Mouse (Mus musculus) CH12.LX (cell line): ENCODE results near the gene Gm26897. TPM values are rescaled to one million over a fixed set of nuclear protein-coding genes. Genes with fewer than 3 reads are reported as not detected.

Experiments used
- DNase-seq: peaks from one replicate; pipeline ENCODE4 v3.0.0-alpha.2; 2013; ENCODE audit errors: extremely low read depth
- H3K27ac ChIP-seq: 2 replicates; pipeline ENCODE4 v1.5.1; 2012; ENCODE audit warnings: low read depth, mild to moderate bottlenecking, control low read depth, moderate library complexity; ENCODE audit not compliant: insufficient read depth
- H3K27me3 ChIP-seq: replicated peaks from 2 replicates; pipeline ENCODE3; 2012; ENCODE audit warnings: inconsistent platforms
- H3K36me3 ChIP-seq, 2 experiments: replicated peaks in 1 of 2; 2 replicates each; pipeline versions ENCODE3 to v1.6.1; 2012; ENCODE audit warnings: inconsistent platforms in 1 of 2, low read length in 1 of 2, mild to moderate bottlenecking in 1 of 2, mixed read lengths in 1 of 2, moderate library complexity in 1 of 2; ENCODE audit not compliant: control insufficient read depth in 1 of 2, insufficient read depth in 1 of 2
- H3K4me1 ChIP-seq, 2 experiments: 2 replicates each; pipeline ENCODE4 v1.6.1; 2012; ENCODE audit warnings: inconsistent platforms in 1 of 2, moderate library complexity in 1 of 2; ENCODE audit not compliant: insufficient read depth in 2 of 2, control insufficient read depth in 1 of 2
- H3K4me2 ChIP-seq: 2 replicates; pipeline ENCODE4 v1.6.1; 2012; ENCODE audit warnings: low read depth, mild to moderate bottlenecking, control low read depth; ENCODE audit not compliant: poor library complexity, insufficient read depth, severe bottlenecking
- H3K4me3 ChIP-seq, 3 experiments: fragments of 150-350 bp in 1 of 3; sonication (generic) in 1 of 3; replicated peaks in 1 of 3; 2 replicates each; pipeline versions ENCODE3 to v1.5.1; 2011 to 2012; ENCODE audit warnings: low read depth in 2 of 3, low read length in 2 of 3, mild to moderate bottlenecking in 2 of 3, moderate library complexity in 2 of 3, control low read depth in 1 of 3, improper control_type of control experiment in 1 of 3, inconsistent platforms in 1 of 3, mixed read lengths in 1 of 3; ENCODE audit not compliant: poor library complexity in 1 of 3
- H3K79me2 ChIP-seq: replicated peaks from 2 replicates; pipeline ENCODE4 v1.6.1; 2012; ENCODE audit warnings: mild to moderate bottlenecking, moderate library complexity; ENCODE audit not compliant: control insufficient read depth, poor library complexity, insufficient read depth, severe bottlenecking; ENCODE audit errors: extremely low read depth
- H3K9ac ChIP-seq: 2 replicates; pipeline ENCODE4 v1.6.1; 2012; ENCODE audit warnings: low read depth, mild to moderate bottlenecking, control low read depth, moderate library complexity; ENCODE audit not compliant: insufficient read depth
- H3K9me3 ChIP-seq: replicated peaks from 2 replicates; pipeline ENCODE3; 2012; ENCODE audit warnings: low read length, inconsistent platforms, mixed read lengths
- BHLHE40 ChIP-seq: IDR thresholded peaks from 2 replicates; pipeline ENCODE4 v1.6.1; 2011; ENCODE audit warnings: mild to moderate bottlenecking, low read depth, low read length, improper control_type of control experiment
- CHD1 ChIP-seq: IDR thresholded peaks from 2 replicates; pipeline ENCODE4 v1.6.1; 2012; ENCODE audit warnings: low read depth, low read length, improper control_type of control experiment, inconsistent platforms
- E2F4 ChIP-seq: IDR thresholded peaks from 2 replicates; pipeline ENCODE4 v1.6.1; 2011; ENCODE audit warnings: low read depth, low read length, improper control_type of control experiment; ENCODE audit not compliant: insufficient replicate concordance
- ELF1 ChIP-seq: IDR thresholded peaks from 2 replicates; pipeline ENCODE4 v1.6.1; 2014; ENCODE audit warnings: low read depth, mild to moderate bottlenecking, inconsistent platforms, low read length, improper control_type of control experiment
- EP300 ChIP-seq: IDR thresholded peaks from 2 replicates; pipeline ENCODE4 v1.6.1; 2011; ENCODE audit warnings: low read length, improper control_type of control experiment
- GABPA ChIP-seq: IDR thresholded peaks from 2 replicates; pipeline ENCODE4 v1.6.1; 2012; ENCODE audit warnings: low read depth, low read length, improper control_type of control experiment, inconsistent platforms; ENCODE audit not compliant: insufficient replicate concordance
- HCFC1 ChIP-seq: IDR thresholded peaks from 2 replicates; pipeline ENCODE4 v1.6.1; 2012; ENCODE audit warnings: low read depth, mild to moderate bottlenecking, inconsistent platforms, low read length, improper control_type of control experiment
- IRF4 ChIP-seq: IDR thresholded peaks from 2 replicates; pipeline ENCODE4 v1.6.1; 2014; ENCODE audit warnings: low read depth, mild to moderate bottlenecking, inconsistent platforms, low read length, improper control_type of control experiment
- JUN ChIP-seq: IDR thresholded peaks from 2 replicates; pipeline ENCODE4 v1.6.1; 2011; ENCODE audit warnings: low read depth, mild to moderate bottlenecking, low read length, improper control_type of control experiment, moderate library complexity; ENCODE audit not compliant: insufficient read depth
- JUND ChIP-seq: conservative IDR thresholded peaks from 2 replicates; pipeline ENCODE4 v1.6.1; 2011; ENCODE audit warnings: low read depth, low read length, improper control_type of control experiment
- KAT2A ChIP-seq: IDR thresholded peaks from 2 replicates; pipeline ENCODE4 v1.6.1; 2012; ENCODE audit warnings: low read length, improper control_type of control experiment, inconsistent platforms; ENCODE audit not compliant: insufficient replicate concordance
- MAX ChIP-seq: IDR thresholded peaks from 2 replicates; pipeline ENCODE4 v1.6.1; 2011; ENCODE audit warnings: low read length, improper control_type of control experiment
- MAZ ChIP-seq: IDR thresholded peaks from 2 replicates; pipeline ENCODE4 v1.6.1; 2012; ENCODE audit warnings: low read depth, mild to moderate bottlenecking, inconsistent platforms, low read length, improper control_type of control experiment, moderate library complexity
- MEF2A ChIP-seq: IDR thresholded peaks from 2 replicates; pipeline ENCODE4 v1.6.1; 2014; ENCODE audit warnings: low read depth, mild to moderate bottlenecking, inconsistent platforms, low read length, improper control_type of control experiment, borderline replicate concordance
- MXI1 ChIP-seq: IDR thresholded peaks from 2 replicates; pipeline ENCODE4 v1.6.1; 2011; ENCODE audit warnings: mild to moderate bottlenecking, low read depth, low read length, improper control_type of control experiment
- NELFE ChIP-seq: IDR thresholded peaks from 2 replicates; pipeline ENCODE4 v1.6.1; 2011; ENCODE audit warnings: low read depth, low read length, improper control_type of control experiment
- POLR2A ChIP-seq: IDR thresholded peaks from 2 replicates; pipeline ENCODE4 v1.6.1; 2011; ENCODE audit warnings: low read depth, mild to moderate bottlenecking, improper control_type of control experiment, low read length
- RAD21 ChIP-seq: IDR thresholded peaks from 2 replicates; pipeline ENCODE4 v1.6.1; 2011; ENCODE audit warnings: low read depth, mild to moderate bottlenecking, low read length, improper control_type of control experiment, moderate library complexity
- RCOR1 ChIP-seq: conservative IDR thresholded peaks from 2 replicates; pipeline ENCODE4 v1.6.1; 2012; ENCODE audit warnings: low read depth, mild to moderate bottlenecking, inconsistent platforms, low read length, improper control_type of control experiment
- SIN3A ChIP-seq: IDR thresholded peaks from 2 replicates; pipeline ENCODE4 v1.6.1; 2012; ENCODE audit warnings: low read length, improper control_type of control experiment, inconsistent platforms
- UBTF ChIP-seq: IDR thresholded peaks from 2 replicates; pipeline ENCODE4 v1.6.1; 2012; ENCODE audit warnings: low read depth, mild to moderate bottlenecking, inconsistent platforms, low read length, improper control_type of control experiment, moderate library complexity
- USF1 ChIP-seq: IDR thresholded peaks from 2 replicates; pipeline ENCODE4 v1.6.1; 2014; ENCODE audit warnings: low read depth, mild to moderate bottlenecking, inconsistent platforms, low read length, improper control_type of control experiment
- USF2 ChIP-seq: conservative IDR thresholded peaks from 2 replicates; pipeline ENCODE4 v1.6.1; 2011; ENCODE audit warnings: low read depth, low read length, improper control_type of control experiment
- ZC3H11A ChIP-seq: IDR thresholded peaks from 2 replicates; pipeline ENCODE4 v1.6.1; 2012; ENCODE audit warnings: low read depth, mild to moderate bottlenecking, inconsistent platforms, low read length, improper control_type of control experiment
- ZKSCAN1 ChIP-seq: IDR thresholded peaks from 2 replicates; pipeline ENCODE4 v1.6.1; 2012; ENCODE audit warnings: low read depth, inconsistent platforms, low read length, improper control_type of control experiment, borderline replicate concordance
- ZMIZ1 ChIP-seq: IDR thresholded peaks from 2 replicates; pipeline ENCODE4 v1.6.1; 2012; ENCODE audit warnings: low read depth, mild to moderate bottlenecking, inconsistent platforms, low read length, improper control_type of control experiment
- ZNF384 ChIP-seq: IDR thresholded peaks from 2 replicates; pipeline ENCODE4 v1.6.1; 2012; ENCODE audit warnings: low read depth, low read length, improper control_type of control experiment, inconsistent platforms
- dilution Hi-C: fragments of 300-500 bp; cut with MboI; formaldehyde crosslinking; loops from 2 replicates; pipeline ENCODE4 v1.14.3; 2020; ENCODE audit warnings: low sequenced_read_pairs; ENCODE audit not compliant: extremely low pct_unique_long_range_greater_than_20kb, extremely low pct_ligation_motif_present
- in situ Hi-C: fragments of 300-500 bp; cut with MboI; formaldehyde crosslinking; loops from 3 replicates; pipeline ENCODE4 v1.14.3; 2019; ENCODE audit warnings: low sequenced_read_pairs, low pct_ligation_motif_present, low pct_unique_long_range_greater_than_20kb, mixed read lengths
- polyA plus RNA-seq: library from polyadenylated mRNA; unstranded; fragments of >175 nt; gene quantifications from 2 replicates; pipeline ENCODE4 v1.2.1, GENCODE M21; 2012; ENCODE audit warnings: low read depth; ENCODE audit not compliant: insufficient read length
- total RNA-seq, 2 experiments: library from RNA; depleted of rRNA; stranded (reverse); fragments of 300-350 nt in 1 of 2; fragments of >200 nt in 1 of 2; gene quantifications; 2 replicates each; pipeline ENCODE4 v1.2.3; 2012 to 2014

Gm26897 gene
- total and polyA plus RNA-seq, 3 experiments, result not detected

DNA sequence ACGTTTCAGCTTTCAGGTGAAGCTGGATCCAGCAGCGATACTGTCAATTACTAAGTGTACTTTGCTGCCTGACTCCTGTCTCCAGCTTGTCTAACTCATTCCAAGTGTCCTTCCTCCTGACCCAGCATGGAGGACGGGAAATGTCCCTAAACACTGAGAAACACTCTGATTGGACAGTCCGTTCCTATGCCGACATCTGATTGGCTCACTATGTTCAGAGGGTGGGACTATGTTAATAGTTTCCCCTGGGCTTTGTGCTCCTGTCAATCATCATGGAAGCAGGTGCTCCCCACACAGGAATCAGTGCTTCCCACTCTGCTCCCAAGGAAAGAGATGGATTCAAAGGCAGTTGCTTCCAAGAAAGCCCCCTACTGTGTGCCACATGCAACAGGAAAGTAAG lies 21.6 kb downstream of the Gm26897 start:
- in situ Hi-C loops, result no loop called here
- dilution Hi-C loops, result no loop called here
- no peak for DNase-seq
- Histone ChIP-seq H3K4me2 (no peak overlapping the region), H3K4me3 (no peak overlapping the region), H3K27me3 (no peaks in the 10 kb centered on the region), H3K36me3 (no peaks in the 10 kb centered on the region), H3K4me1 (no peaks in the 10 kb centered on the region), H3K9ac (no peak overlapping the region), H3K79me2 (no peaks in the 10 kb centered on the region), H3K9me3 (peaks cover 86% of the 10 kb centered on the region), H3K27ac (no peak overlapping the region)
- TF ChIP-seq KAT2A, result no peak
- no peak for TF ChIP-seq ZMIZ1
- TF ChIP-seq EP300, result no peak
- no peak for TF ChIP-seq HCFC1
- TF ChIP-seq IRF4, result no peak
- no peak for TF ChIP-seq MEF2A
- TF ChIP-seq UBTF, result no peak
- TF ChIP-seq NELFE, result no peak
- no peak for TF ChIP-seq GABPA
- no peak for TF ChIP-seq JUN
- TF ChIP-seq ELF1, result no peak
- no peak for TF ChIP-seq ZKSCAN1
- TF ChIP-seq MAZ, result no peak
- no peak for TF ChIP-seq USF2
- no peak for TF ChIP-seq BHLHE40
- no peak for TF ChIP-seq JUND
- no peak for TF ChIP-seq E2F4
- no peak for TF ChIP-seq ZNF384
- TF ChIP-seq CHD1, result no peak
- no peak for TF ChIP-seq MAX

DNA sequence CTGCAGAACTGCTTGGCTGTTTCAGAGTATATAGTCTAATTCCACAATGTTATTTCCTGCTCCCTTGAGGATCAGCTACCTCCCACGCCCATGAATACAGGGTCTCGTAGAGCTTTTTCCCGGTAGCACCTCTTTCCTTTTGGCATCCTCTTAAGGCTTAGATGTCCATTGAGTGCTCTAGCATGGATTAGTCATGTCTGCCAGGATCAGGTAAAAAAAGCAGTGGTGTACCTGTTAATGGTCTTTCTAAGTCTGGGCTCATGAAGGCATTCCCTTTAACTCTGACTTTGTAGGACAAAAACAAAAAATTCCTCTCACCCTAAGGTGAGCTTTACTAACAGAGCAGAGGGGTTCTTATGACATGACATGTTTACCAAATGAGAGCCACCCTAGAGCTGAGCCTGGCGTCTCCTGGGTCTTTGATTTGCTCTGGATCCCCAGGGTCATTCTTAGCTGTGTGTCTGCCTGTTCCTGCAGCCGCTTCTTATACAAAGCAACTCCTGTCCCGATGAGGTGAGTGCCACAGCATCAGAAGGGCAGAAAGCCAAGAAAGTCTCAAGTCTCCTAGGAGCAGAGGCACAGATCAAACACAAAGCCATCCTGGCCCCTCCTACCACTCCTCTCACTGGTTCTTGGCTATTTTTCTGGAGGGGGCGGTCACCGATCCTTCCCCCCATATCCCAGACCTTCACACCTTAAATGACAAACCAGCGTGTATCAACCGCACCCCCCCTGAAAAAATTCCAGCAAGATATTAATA lies 27.2 kb downstream of the Gm26897 start:
- no peak overlapping the region for H3K4me2 ChIP-seq
- H3K9me3 ChIP-seq, result peaks cover 91% of the 10 kb centered on the region
- in situ Hi-C loops (no loop called here), dilution Hi-C loops (no loop called here)
- no peak for DNase-seq
- no peak overlapping the region for H3K27ac ChIP-seq
- no peaks in the 10 kb centered on the region for H3K4me1 ChIP-seq
- no peak overlapping the region for H3K9ac ChIP-seq
- TF ChIP-seq E2F4 (no peak), RAD21 (no peak), EP300 (no peak), JUND (no peak), GABPA (no peak), MXI1 (no peak), CHD1 (no peak), MEF2A (no peak), USF2 (no peak), POLR2A (no peak), USF1 (no peak), MAZ (no peak), UBTF (no peak), SIN3A (no peak), ZC3H11A (no peak), RCOR1 (no peak), JUN (no peak)
- no peaks in the 10 kb centered on the region for H3K27me3 ChIP-seq
- H3K79me2 ChIP-seq, result no peaks in the 10 kb centered on the region
- no peak overlapping the region for H3K4me3 ChIP-seq
- H3K36me3 ChIP-seq, result no peaks in the 10 kb centered on the region
